Mouse (Mus musculus): ENCODE measurements around the gene Ino80d.

Ino80d gene

DNA sequence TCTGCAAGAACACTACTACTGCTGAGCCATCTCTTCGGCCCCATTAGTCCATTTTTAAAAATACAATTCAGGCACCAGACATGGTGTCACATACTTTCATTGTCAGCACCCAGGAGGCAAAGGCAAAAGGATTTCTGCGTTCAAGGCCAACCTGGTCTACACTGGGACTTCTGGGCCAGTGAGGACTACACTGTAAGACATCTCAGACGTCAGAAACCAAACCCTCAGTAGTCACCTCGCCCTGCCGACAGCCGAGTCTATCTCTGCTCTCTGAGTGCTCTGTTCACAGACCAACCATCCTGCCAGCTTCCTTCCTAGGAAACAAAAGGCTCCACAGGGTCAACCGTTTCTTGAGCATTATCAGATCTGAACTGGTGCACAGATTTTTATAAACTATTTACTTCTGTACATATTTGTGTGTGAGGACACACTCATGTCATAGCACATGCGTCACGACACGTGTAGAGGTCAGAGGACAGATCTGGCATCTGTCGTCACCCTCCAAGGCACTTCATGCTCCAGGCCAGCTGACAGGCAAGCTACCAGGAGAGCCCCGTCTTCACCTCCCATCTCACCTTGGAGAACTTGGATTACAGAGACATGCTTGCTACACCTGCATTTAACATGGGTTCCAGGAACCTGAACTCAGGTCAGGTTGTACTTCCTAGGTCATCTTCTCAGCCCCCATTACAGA is 11.6 kb downstream of the Ino80d start:
- peak; percentile 77 for DNase-seq

DNA sequence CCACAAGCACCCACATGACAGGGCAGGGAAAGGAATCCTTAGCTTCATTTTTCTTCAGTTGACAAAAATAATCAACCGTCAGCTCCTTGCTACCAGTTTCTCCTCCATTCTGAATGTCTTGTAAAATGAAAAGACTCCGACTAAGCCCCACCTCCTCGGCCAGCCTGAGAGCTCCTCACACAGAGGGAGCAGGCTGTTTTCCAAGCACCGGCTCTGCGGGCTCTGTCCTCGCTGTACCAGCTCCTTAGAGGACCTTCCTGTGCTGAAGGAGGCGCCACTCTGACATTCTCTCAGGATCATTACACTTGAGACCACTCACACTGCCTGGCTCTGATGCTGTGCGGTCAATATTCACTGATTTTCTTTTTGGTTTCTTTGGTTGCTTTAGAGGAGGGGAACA is 14.3 kb downstream of the Ino80d start:
- DNase-seq, result peak; percentile 13

DNA sequence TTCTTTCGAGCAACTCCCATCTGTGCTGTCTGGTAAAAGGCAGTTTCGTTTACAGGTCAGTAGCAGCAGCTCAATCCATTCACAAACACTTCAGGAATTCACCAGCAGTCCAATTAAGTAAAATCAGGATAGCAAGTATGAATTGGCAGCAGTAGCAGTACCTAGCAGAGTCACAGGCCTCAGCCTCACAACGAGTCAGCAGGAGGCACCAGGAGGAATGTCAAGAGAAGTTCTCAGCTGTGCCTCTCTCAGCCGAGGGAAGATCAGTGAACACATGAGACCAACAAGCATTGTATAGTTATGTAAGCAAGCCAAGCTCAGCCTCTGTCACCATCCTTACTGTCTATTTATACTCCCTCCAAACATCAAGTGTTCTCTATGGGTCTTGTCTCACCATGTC is 15.6 kb downstream of the Ino80d start:
- DNase-seq, result peak; percentile 84

DNA sequence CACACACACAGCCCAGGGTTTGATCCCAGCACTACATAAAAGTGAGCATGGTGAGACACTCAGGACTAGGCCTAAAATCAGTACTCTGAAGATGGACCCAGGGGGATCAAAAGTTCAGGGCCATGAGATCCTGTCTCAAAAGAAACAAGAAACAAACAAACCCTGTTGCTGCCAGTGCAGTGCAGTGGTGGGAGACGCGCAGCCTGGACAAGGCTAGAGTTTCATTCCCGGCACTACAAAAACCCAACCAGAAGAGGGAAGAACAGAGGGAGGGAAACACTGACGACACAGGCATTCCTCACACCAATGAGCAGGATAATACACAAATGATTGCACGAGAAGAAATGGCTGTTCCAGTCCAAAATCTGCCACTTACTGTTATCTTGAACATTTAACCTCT is 18.4 kb downstream of the Ino80d start:
- peak; percentile 55 for DNase-seq

DNA sequence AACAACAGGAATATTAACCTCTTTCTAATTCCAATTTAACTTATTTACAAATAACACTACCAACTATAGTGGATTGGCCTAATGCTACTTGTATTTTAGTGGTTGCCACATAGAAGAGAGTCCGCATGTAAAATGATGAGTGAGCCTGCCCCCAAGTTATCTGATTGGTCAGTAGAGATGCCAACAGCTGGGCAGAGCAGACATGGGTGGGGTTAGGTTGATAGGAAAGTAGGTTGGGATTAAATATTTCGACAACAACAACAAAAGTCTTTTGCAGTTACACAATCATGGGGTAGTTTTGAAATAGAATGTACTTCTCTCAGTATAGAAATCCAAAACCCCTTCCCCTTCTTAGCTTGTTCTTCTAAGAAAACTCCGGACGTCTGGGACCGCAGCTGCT is 24.7 kb downstream of the Ino80d start:
- DNase-seq, result no peak

DNA sequence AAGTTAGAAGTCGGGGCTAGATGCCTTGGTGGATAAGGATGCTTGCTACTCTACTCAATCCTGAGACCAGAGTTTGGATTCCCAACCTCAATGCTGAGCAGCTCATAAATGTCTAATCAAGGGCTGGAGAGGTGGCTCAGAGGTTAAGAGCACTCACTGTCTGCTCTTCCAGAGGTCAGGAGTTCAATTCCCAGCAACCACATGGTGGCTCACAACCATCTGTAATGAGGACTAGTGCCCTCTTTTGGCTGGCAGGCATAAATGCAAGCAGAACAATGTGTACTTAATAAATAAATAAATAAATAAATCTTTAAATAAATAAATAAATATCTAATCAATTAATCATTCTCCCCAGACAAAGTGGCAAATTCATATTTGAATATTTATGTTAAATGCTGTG is 25.9 kb downstream of the Ino80d start:
- no peak for DNase-seq

DNA sequence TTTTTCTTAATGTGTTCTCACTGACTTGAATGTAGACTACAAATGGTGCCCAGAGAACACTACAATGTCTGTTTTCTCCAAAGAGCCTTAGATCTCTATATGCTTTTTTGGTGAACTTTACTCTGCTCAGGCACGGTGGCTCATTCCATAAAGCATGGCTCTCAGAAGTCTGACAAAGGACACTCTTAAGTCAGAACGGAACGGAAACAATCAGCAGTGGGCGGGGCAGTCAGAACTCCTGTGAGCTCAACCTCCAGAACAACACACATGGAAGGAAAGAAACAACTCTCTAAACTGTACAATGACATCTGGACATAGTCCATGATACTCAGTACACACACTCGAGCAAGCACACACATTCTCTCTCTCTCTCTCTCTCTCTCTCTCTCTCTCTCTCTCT is 34.2 kb downstream of the Ino80d start:
- no peak for DNase-seq

DNA sequence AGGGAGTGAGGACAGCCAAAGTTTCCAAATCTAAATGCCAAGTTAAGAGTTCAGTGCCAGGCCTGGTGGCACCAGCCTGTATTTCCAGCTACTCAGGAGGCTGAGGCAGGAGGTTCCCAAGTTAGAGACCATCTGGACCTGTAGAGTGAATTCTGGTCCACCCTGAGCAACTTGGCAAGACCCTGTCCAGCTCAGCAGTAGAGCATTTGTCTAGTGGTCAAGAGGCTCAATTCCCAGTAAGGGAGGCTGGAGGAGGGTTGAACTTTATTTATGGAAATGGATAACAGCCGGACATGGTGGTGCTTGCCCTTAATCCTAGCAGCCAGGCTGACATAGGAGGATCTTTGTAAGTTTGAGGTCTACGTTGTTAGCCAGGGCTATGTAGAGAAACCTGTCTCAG is 38.1 kb downstream of the Ino80d start:
- DNase-seq, result peak; percentile 55

DNA sequence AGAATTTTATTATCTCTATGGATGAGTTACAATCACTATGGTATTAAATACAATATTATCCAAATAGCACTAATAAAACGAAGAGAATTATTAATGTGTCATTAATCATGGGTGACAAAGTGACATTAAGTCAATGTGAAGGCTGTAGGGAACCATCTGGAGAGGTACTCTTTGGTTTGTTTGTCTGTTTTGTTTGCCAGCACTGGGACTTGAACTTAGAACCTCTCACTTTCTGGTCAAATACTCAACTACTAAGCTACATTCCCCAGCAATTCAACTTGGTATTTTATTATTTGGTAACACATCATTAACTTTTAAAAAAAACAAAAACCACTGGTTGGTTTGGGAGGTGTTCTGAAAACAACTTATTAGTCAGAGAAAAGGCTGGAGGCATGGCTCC is 43.1 kb downstream of the Ino80d start:
- DNase-seq, result no peak

DNA sequence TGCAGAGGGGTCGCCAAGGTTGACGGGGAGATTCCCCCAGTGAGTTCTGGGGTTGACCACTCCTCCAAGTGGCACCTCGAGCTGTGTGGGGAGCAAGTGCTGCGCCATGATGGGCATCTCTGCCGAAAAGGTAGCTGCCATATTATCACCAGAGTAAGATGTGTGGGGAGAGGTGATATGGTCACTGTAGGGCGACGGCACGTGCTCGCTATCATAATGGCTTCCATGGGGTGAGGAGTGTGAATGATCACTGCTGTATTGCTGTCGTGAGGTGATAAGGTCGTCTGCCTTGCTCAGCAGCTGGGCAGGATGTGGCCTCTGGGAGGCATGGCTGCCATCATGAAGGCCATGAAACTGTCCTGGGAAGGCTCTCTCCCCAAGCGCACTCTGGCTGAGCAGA is 56.1 kb downstream of the Ino80d start:
- peak; percentile 87 for DNase-seq

DNA sequence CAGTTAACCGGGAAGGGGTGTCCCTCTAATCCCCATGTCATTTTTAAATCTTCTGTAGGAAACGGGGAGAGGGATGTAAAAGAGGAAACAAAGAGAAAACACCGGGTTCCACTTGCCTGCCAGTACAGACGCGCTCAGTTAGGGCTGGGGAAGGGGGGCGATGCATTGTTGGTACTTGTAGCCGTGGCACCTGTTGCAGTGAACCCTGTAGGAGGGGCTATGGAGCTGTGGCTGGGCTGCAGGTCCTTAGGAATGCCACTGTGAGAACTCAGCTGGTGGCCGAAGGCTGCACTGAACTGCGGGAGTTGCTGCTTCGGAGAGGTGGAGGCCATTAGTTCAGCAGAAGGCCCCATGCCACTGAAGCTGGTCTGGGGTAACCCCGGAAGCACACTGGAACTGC is 56.6 kb downstream of the Ino80d start:
- peak; percentile 83 for DNase-seq

DNA sequence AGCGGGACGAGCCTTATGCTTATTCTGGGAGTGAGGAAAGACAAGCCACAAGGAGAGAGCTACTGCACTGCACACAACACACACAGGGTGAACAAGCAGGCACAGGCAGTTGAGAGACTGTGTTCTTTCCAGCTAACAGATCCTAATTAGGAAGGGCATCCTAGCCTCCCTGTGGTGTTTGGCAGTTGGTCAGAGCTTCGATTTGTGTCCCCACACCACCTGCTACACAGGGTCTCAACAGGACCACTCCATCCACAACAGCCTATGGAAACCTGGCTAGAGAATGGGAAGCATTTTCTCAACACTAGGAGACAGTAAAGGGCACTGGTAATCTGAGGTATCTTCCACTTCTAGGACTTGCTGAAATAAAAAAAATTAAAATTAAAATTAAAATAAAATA is 57.1 kb downstream of the Ino80d start:
- no peak for DNase-seq

DNA sequence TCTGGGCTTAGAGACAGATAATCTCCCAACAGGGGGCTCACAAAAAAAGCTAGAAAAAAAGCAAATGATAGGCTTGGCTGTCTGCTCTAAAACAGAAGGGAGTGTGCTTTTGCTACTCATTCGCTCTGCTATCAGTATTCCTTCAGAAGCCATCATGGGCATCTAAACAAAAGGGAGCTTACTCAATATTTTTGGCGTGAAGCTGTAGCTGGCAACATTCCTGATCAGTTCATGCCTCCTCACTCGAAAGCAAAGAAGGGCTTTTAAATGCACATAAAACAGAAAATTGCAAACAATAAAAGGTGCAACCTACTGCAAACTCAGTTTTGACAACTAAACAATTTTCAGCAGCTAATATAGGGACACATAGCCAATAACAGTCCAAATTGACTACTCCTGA is 59.1 kb downstream of the Ino80d start:
- DNase-seq, result no peak

DNA sequence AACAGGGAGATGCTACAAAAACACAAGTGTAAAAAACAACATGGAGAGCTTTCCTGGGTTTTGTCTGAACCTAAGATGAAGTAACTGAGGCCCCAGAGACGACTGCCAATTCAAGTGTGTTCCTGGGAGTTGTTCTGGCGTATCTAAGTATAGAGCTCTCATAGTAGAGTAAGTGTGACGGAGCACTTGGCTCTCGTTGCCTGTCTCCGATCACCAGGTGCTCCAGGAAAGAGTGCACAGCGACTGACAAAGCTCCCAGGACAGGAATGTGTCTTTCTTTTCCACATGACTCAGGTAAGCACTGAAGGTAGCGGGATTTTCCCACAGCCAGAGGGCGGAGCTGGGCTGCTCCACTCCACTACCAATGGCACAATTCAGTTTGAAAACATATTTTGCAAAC is 63.6 kb downstream of the Ino80d start:
- DNase-seq, result peak; percentile 93

DNA sequence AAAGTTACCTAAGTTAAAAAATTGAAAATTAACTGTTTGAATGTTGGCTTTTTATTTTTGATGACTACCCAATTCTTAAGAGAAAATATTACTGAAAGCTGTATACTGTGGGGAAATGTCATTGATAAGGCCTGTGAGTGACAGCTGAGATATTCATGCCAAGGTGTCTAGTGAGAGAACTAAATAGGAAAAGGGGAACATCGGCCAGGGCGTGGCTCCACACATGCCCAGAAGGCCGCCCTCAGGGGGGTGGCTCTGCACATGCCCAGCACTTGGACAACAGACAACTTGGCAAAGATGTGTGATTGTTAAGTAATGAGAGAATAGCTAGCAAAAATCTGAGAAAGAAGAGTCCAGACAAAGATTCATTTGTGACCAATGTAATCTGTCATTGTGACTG is 64.5 kb downstream of the Ino80d start:
- no peak for DNase-seq

DNA sequence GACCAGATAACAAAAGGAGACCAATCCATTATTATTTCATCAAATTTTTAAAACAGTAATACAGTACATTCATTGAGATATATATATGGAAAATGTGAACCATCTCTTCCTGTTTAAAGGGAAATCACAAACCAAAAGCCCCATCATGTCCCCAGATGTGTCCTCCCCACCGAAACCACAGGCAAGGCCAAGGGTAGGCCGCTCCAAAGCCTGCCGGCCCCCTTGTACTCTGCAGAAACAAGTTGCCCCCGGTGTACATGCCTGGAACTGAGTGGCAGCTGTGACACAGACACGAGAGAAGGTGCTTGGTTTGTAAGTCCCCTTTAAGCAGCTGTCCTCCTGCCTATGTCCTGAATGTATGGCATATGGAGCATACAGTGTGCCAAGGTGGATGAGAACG is 66.5 kb downstream of the Ino80d start:
- DNase-seq, result peak; percentile 83

DNA sequence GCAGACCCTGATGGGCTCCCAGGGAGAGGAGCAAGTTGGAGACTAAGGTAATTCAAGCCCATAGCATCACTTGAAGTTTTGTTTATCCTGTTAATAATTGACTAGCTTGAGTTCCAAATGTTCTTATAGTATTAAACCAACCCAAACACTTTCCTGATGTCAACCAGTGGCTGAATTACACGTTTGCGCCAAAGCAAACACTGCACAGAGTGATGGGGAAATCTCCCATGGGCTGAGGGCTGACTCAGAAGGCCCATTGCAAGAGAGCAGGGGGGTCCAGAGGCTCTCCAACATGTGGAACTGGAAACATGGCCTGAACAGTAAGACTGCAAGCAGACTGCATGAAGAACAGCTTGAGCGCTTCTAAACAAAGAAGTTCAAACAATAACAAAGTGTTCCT is 81.5 kb downstream of the Ino80d start:
- DNase-seq, result no peak

DNA sequence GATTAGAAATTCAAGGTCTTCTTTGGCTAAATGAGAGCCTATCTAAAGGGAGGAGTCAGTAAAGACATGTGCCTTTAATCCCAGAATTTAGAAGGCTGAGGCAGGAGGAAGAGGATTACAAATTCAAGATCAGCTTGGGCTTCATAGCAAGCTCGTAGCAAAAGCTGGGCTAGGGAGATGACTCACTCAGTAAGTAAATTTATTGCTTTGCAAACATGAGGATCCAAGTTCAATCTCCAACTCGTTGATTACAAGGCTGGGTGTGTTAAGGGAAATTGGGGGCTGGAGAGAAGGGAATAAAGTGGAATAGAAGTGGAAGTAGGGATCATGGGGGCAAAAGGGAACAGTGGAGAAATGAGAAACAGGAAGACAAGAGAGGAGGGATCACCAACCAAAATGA is 94.6 kb downstream of the Ino80d start:
- peak; percentile 7 for DNase-seq

DNA sequence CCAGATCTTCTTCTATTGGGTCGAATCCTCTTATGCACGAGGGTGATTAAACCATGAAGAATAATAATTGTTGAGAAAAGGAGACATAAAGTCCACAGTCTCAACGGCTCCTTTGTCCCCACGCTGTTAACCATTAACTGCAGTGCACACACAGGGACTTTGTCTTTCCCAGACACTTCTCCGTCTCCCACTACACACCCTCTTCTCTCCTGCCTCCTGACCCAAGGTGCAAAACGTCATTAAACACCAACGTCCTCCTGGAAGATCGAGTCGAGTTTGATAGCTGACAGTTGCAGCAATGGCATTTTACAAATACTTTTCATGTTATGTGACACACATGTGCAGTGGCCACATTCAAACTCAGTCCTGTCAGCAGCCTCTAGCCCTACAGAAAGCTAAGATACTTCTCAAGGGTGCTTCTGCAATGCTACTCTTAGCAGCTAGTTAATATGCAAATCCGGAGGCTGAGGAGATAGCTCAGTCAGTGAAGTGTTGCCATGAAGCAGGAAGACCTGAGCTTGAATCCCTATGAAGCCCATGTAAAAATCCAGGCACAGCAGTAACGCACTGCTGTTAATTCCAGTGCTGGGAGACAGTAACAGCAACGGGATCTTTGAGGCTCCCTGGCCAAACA is 109.3 kb downstream of the Ino80d start:
- DNase-seq, result peak; percentile 52

DNA sequence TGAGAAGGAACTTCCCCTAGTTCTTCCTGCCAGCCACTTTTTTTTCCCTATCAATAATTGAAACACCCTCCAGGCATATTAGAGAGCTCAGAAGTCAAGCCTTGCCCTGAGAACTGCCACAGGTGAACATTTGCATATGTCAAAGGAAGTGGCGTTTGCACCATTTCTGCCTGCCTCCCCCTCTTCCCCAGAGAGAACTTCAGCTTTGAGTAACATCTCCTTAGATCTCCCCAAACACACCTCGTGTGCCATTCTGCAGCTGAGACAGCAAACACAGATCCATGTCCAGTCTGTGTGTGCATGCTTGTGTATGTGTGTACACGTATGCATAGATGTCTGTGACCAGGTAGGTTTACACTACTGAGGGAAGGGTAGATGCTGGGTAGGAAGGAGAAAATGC is 112.6 kb downstream of the Ino80d start:
- DNase-seq, result no peak

DNA sequence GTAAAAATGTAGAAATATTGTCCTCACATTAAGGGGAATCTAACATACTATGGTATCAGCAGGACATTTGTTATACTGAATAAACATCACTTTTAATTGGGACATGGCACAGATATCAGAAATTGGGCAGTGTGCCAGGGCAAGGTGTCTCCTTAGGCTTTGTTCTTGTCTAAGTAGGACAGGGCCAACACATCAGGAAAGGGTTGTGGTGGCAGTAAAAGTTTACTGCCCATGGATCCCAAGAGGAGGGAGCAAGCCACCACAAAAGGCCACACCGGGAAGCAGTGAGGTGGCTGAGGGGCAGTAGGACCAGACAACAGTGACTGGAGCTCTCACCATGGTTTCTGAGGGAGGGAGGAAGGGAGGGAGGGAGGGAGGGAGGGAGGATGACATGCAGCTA is 121.1 kb downstream of the Ino80d start:
- DNase-seq, result no peak

DNA sequence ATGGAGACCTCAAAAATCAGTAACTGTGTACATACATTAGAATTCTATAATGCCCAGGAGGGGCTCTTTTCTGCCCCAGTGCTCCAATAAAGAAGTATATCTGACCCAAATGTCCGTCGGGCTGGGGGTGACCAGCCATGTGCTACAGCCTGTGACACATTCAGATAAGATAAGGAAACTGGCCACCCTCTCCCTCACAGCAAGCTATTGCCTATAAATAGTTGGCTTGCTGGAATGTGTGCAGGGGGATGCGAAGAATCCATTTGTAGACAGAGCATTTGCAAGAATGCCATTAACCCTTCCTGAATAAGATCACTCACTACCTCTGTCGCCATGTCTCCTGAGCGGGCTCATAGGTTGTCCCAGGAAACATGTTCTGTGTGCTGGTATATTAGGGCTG is 121.8 kb downstream of the Ino80d start:
- no peak for DNase-seq

DNA sequence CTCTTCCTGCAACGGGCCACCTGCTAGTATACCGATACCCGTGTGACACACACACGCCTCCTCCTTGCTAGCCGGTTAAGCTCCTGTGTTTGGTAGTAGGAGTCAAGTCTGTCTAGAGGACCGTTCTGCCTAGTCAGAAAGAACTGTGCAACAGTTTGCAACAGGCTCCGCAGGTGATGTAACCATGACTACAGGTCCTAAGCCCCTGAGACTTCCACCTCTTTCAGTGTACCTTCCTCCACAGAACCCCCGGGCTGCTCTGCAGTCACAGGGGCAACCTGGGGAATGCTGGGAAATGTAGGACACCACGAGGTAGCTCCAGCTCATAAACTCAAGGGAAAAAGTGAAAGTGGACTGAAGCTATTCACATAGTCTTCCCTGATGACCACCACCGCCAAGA is 123.4 kb downstream of the Ino80d start:
- no peak for DNase-seq

DNA sequence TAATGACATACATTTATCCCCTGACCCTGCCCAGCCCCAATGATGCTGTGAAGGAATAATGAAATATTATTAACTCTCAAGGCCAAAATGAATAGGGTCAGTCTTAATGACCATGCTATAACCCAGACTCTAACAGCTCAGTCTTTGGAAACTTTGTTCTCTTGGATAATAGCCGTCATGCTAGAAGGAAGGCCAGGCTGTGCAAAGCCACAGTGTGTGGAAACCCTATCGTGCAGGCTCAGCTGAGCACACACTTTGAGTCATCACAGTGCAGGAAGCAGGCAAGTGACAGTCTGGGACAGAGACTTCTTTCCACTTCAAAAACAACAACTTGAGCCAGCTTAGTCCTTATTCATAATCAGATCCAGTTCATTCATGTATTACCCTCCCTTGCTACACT is 126.9 kb downstream of the Ino80d start:
- no peak for DNase-seq

DNA sequence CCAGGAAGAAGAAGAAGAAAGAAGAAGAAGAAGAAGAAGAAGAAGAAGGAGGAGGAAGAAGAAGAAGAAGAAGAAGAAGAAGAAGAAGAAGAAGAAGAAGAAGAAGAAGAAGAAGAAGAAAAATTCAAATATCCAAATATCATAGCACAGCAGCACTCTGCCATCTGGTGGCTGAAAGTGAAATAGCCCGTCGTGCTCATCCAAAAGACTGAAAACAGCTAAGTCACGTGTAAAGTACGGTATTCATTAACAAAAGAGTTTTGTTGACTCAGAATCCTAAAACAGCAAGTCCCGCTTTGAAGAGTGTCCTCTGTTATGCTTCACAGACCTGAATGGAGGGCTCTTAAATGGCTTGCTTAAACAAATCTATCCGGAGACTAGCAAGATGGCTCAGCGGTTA is 128.2 kb downstream of the Ino80d start:
- no peak for DNase-seq

Measured in heart, adult 11 months (tissue).